Mouse (Mus musculus): ENCODE results near the gene Susd3.

Gene Susd3

GRCm38 (mm10) chr13:49183161-49183560, 65.3 kb downstream of the Susd3 start:
- DNase-seq, result no peak

GRCm38 (mm10) chr13:49181411-49181984, 67.0 kb downstream of the Susd3 start:
- DNase-seq, result no peak

- DNase-seq, result no peak
These were observed 67.8 kb downstream of the Susd3 start for GRCm38 (mm10) chr13:49180691-49181090.
